Mouse (Mus musculus) cerebellum, adult 2 months (tissue): Measurements from ENCODE around the gene Tm4sf19.

Experiments
- CTCF ChIP-seq: fragments of 200-500 bp; IDR thresholded peaks from 2 replicates; pipeline ENCODE4 v1.5.1; 2011; ENCODE audit warnings: low read depth, mild to moderate bottlenecking, control low read depth, low read length, moderate library complexity, borderline replicate concordance; ENCODE audit not compliant: insufficient read depth
- POLR2A ChIP-seq: fragments of 200-500 bp; IDR thresholded peaks from 2 replicates; pipeline ENCODE4 v1.6.1; 2011; ENCODE audit warnings: low read length, control low read depth, borderline replicate concordance; ENCODE audit not compliant: insufficient read depth

GRCm38 (mm10) chr16:32450133-32450532 lies 49.8 kb downstream of the Tm4sf19 start:
- no peak for TF ChIP-seq CTCF
- TF ChIP-seq POLR2A, result no peak
